Mouse (Mus musculus): ENCODE measurements around the gene Chga. TPM values are rescaled to one million over a fixed set of nuclear protein-coding genes. Genes with fewer than 3 reads are reported as not detected.

Gene Chga
- total and polyA plus RNA-seq, 3 experiments: not detected

DNA sequence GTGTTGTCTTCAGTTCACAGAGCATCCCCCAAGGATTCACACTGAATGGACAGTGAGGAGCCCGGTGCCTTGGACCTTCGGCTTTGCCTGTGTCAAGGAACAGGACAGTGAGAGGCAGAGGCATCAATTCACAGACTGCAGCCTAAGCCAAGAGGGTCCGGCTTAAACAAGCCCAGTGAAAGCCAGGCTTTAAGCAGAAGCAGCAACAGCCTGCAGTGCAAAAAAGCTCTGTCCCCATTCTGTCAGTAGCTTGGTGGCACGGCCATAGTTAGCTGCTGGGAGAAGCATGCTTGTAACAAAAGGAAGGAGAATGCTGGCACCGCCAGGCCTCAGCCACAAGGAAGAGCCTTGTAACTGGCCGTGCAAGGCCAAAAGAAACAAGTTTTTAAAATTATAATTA, 40.6 kb upstream of the Chga start:
- no peaks in the 10 kb centered on the region for H3K36me3 ChIP-seq (ENCODE audit: control insufficient read depth in 1 of 2, insufficient read depth in 2 of 2, low read length in 2 of 2)
- no peak overlapping the region for H3K4me3 ChIP-seq (ENCODE audit: control insufficient read depth in 1 of 2, insufficient read depth in 1 of 2, low read depth in 2 of 2, low read length in 2 of 2)
- H3K27ac ChIP-seq (ENCODE audit: control insufficient read depth, low read depth, low read length): no peak overlapping the region
- no peaks in the 10 kb centered on the region for H3K4me1 ChIP-seq (ENCODE audit: control insufficient read depth in 1 of 2, insufficient read depth in 2 of 2, low read length in 2 of 2)
- H3K79me2 ChIP-seq (ENCODE audit: control insufficient read depth, insufficient read depth, low read length, poor library complexity): no peaks in the 10 kb centered on the region
- H3K9me3 ChIP-seq (replicated peaks; ENCODE audit: insufficient read depth, low read length): no peaks in the 10 kb centered on the region
- TF ChIP-seq UBTF (IDR thresholded peaks at IDR 0.05; ENCODE audit: borderline replicate concordance, insufficient read depth, low read depth, low read length): no peak
- TF ChIP-seq NELFE (IDR thresholded peaks at IDR 0.05; ENCODE audit: low read depth, low read length): no peak
- no peak for TF ChIP-seq MEF2A (IDR thresholded peaks at IDR 0.05; ENCODE audit: extremely low read depth, insufficient replicate concordance, low read depth, low read length, poor library complexity, severe bottlenecking)
- no peak for TF ChIP-seq TAL1 (IDR thresholded peaks at IDR 0.05; ENCODE audit: low read length)
- TF ChIP-seq MYC (IDR thresholded peaks at IDR 0.05; ENCODE audit: low read depth, low read length): no peak
- TF ChIP-seq RAD21 (IDR thresholded peaks at IDR 0.05; ENCODE audit: low read depth, low read length): no peak
- H3K9ac ChIP-seq (ENCODE audit: control insufficient read depth, low read depth, low read length, poor library complexity, severe bottlenecking): no peak overlapping the region
- H3K27me3 ChIP-seq (ENCODE audit: control insufficient read depth in 1 of 2, insufficient read depth in 2 of 2, low read length in 2 of 2): 0 out of 4 replicates have a peak, but pooled peaks cover 0 to 2% of the 10 kb centered on the region in 2 experiments
- DNase-seq (ENCODE audit: low read depth, low spot score): no peak

DNA sequence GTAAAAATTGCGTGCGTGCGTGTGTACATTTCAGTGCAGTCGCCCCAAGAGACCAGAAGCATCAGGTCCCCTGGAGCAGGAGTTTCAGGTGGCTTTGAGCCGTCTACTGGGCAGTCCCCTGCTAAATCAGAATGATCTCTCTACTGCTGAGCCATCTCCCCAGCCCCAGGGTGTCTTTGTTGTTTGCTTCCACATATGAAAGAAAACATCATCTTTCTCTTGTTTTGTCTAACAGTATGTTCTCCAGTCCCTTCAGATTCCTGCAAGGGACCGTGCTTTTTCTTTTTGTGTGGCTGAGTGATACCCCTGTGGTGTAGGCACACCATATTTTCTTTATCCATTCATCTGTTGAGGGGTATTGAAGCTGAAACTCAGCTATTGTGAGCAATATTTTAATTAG, 40.0 kb upstream of the Chga start:
- 0 out of 4 replicates have a peak, but pooled peaks cover 0 to 2% of the 10 kb centered on the region in 2 experiments for H3K27me3 ChIP-seq (ENCODE audit: control insufficient read depth in 1 of 2, insufficient read depth in 2 of 2, low read length in 2 of 2)
- no peak overlapping the region for H3K9ac ChIP-seq (ENCODE audit: control insufficient read depth, low read depth, low read length, poor library complexity, severe bottlenecking)
- no peaks in the 10 kb centered on the region for H3K79me2 ChIP-seq (ENCODE audit: control insufficient read depth, insufficient read depth, low read length, poor library complexity)
- H3K9me3 ChIP-seq (replicated peaks; ENCODE audit: insufficient read depth, low read length): no peaks in the 10 kb centered on the region
- H3K27ac ChIP-seq (ENCODE audit: control insufficient read depth, low read depth, low read length): no peak overlapping the region
- no peak for TF ChIP-seq BHLHE40 (IDR thresholded peaks at IDR 0.05; ENCODE audit: borderline replicate concordance, low read depth, low read length)
- no peak for TF ChIP-seq ZMIZ1 (IDR thresholded peaks at IDR 0.05; ENCODE audit: low read depth, low read length)
- TF ChIP-seq ZNF384 (IDR thresholded peaks at IDR 0.05; ENCODE audit: low read depth, low read length): no peak
- no peak for TF ChIP-seq NELFE (IDR thresholded peaks at IDR 0.05; ENCODE audit: low read depth, low read length)
- no peak for TF ChIP-seq KAT2A (conservative IDR thresholded peaks at IDR 0.05; ENCODE audit: low read depth, low read length)
- TF ChIP-seq POLR2A (IDR thresholded peaks at IDR 0.05; ENCODE audit: control insufficient read depth in 1 of 2, insufficient read depth in 1 of 2, low read depth in 1 of 2, low read length in 2 of 2, poor library complexity in 1 of 2): no peak
- no peak for TF ChIP-seq USF1 (IDR thresholded peaks at IDR 0.05; ENCODE audit: low read depth, low read length)
- TF ChIP-seq MYB (IDR thresholded peaks at IDR 0.05; ENCODE audit: low read depth, low read length): no peak
- TF ChIP-seq USF2 (IDR thresholded peaks at IDR 0.05; ENCODE audit: borderline replicate concordance in 1 of 2, insufficient read depth in 1 of 2, low read depth in 1 of 2, low read length in 2 of 2): no peak
- TF ChIP-seq MAX (IDR thresholded peaks at IDR 0.05; ENCODE audit: low read length): no peak
- TF ChIP-seq TCF12 (IDR thresholded peaks at IDR 0.05; ENCODE audit: low read depth, low read length): no peak
- no peak for TF ChIP-seq ZKSCAN1 (IDR thresholded peaks at IDR 0.05; ENCODE audit: low read depth, low read length)
- no peak for TF ChIP-seq CHD1 (IDR thresholded peaks at IDR 0.05; ENCODE audit: low read depth, low read length)
- DNase-seq (ENCODE audit: low read depth, low spot score): no peak
- no peaks in the 10 kb centered on the region for H3K4me1 ChIP-seq (ENCODE audit: control insufficient read depth in 1 of 2, insufficient read depth in 2 of 2, low read length in 2 of 2)
- no peak overlapping the region for H3K4me3 ChIP-seq (ENCODE audit: control insufficient read depth in 1 of 2, insufficient read depth in 1 of 2, low read depth in 2 of 2, low read length in 2 of 2)
- no peaks in the 10 kb centered on the region for H3K36me3 ChIP-seq (ENCODE audit: control insufficient read depth in 1 of 2, insufficient read depth in 2 of 2, low read length in 2 of 2)
